In the genomic region with DNA sequence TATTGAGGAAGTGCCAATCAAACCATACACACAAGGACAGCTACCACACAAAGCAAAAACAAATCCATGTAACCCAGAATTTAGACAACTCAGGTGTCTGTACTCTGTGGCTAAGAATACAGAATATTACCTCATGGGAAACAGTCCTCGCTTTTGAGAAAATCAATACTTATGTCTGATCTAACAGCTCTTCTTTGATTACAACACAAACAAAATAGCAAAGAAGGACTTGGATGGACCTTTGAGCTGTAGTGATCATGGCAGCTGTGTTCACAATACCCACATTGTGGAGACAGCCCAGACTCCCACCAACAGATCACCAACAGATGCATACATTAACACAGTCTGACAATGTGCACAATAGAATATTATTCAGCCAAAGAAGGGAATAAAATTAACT, we compare ENCODE assay signal across 25 mouse cellular contexts. TPM values are rescaled to one million over a fixed set of nuclear protein-coding genes. Genes with fewer than 3 reads are reported as not detected.
DNase-seq lines count a peak whose midpoint lies in the region; ATAC-seq lines count a peak whose summit lies in the region.
"Had no signal": no experiment of that assay in that cellular context is flagged by ENCODE, and none has a peak within 500 bp of the region (broad histone marks: within the 10 kb centered on the region; RNA-seq: fewer than 3 reads in every experiment).

No protein-coding gene starts in this region.

- no peak overlapping the region for H3K4me3 ChIP-seq in hindbrain, embryonic 11.5 days (ENCODE audit: low read depth, low read length)
- H3K4me3 ChIP-seq in hindbrain, embryonic 13.5 days, result no peak overlapping the region
- H3K4me3 ChIP-seq in midbrain, embryonic 11.5 days (ENCODE audit: low read depth, low read length), result no peak overlapping the region
- H3K4me3 ChIP-seq in midbrain, embryonic 10.5 days, result no peak overlapping the region
- H3K4me3 ChIP-seq: embryonic facial prominence, embryonic 12.5 days; hindbrain, embryonic 12.5 days; layer of hippocampus, adult 2 months; myocyte had no signal

- H3K9me3 ChIP-seq in hindbrain, embryonic 11.5 days (ENCODE audit: control insufficient read depth, low read length), result no peaks in the 10 kb centered on the region
- H3K9me3 ChIP-seq in hindbrain, embryonic 13.5 days, result no peaks in the 10 kb centered on the region
- no peaks in the 10 kb centered on the region for H3K9me3 ChIP-seq in midbrain, embryonic 11.5 days (ENCODE audit: control insufficient read depth, low read length)
- H3K9me3 ChIP-seq in midbrain, embryonic 10.5 days (replicated peaks), result no peaks in the 10 kb centered on the region
- H3K9me3 ChIP-seq: embryonic facial prominence, embryonic 12.5 days; hindbrain, embryonic 12.5 days; megakaryocyte, embryonic 14.5 days had no signal

- H3K4me2 ChIP-seq in hindbrain, embryonic 11.5 days (replicated peaks; ENCODE audit: low read depth, low read length), result no peak overlapping the region
- H3K4me2 ChIP-seq in hindbrain, embryonic 13.5 days, result no peak overlapping the region
- H3K4me2 ChIP-seq in midbrain, embryonic 11.5 days, result no peak overlapping the region
- H3K4me2 ChIP-seq: embryonic facial prominence, embryonic 12.5 days; heart, embryonic 11.5 days; hindbrain, embryonic 12.5 days; lung, embryonic 14.5 days had no signal

- H3K27me3 ChIP-seq in hindbrain, embryonic 11.5 days (ENCODE audit: control insufficient read depth, insufficient read depth, low read length), result no peaks in the 10 kb centered on the region
- no peaks in the 10 kb centered on the region for H3K27me3 ChIP-seq in hindbrain, embryonic 13.5 days
- H3K27me3 ChIP-seq in midbrain, embryonic 11.5 days (ENCODE audit: control insufficient read depth, insufficient read depth, low read length), result no peaks in the 10 kb centered on the region
- H3K27me3 ChIP-seq in midbrain, embryonic 10.5 days (ENCODE audit: low read depth, poor library complexity, severe bottlenecking), result no peaks in the 10 kb centered on the region
- H3K27me3 ChIP-seq: embryonic facial prominence, embryonic 12.5 days; hindbrain, embryonic 12.5 days; megakaryocyte, embryonic 14.5 days had no signal

- whole genome bisulfite sequencing in hindbrain, embryonic 11.5 days, result 87% methylated on average over 1 of the region's 1 CpGs
- 83% methylated on average over 1 of the region's 1 CpGs for WGBS in hindbrain, embryonic 13.5 days
- 81% methylated on average over 1 of the region's 1 CpGs for WGBS in midbrain, embryonic 11.5 days
- 88% methylated on average over 1 of the region's 1 CpGs for WGBS in midbrain, embryonic 10.5 days

- no peak overlapping the region for H3K27ac ChIP-seq in hindbrain, embryonic 11.5 days (ENCODE audit: low read depth, low read length)
- no peak overlapping the region for H3K27ac ChIP-seq in hindbrain, embryonic 13.5 days
- no peak overlapping the region for H3K27ac ChIP-seq in midbrain, embryonic 11.5 days (ENCODE audit: low read depth, low read length)
- no peak overlapping the region for H3K27ac ChIP-seq in midbrain, embryonic 10.5 days (replicated peaks)
- H3K27ac ChIP-seq: embryonic facial prominence, embryonic 12.5 days; hindbrain, embryonic 12.5 days; layer of hippocampus, adult 2 months had no signal

- H3K9ac ChIP-seq in hindbrain, embryonic 11.5 days (ENCODE audit: low read depth, low read length), result no peak overlapping the region
- no peak overlapping the region for H3K9ac ChIP-seq in hindbrain, embryonic 13.5 days
- H3K9ac ChIP-seq in midbrain, embryonic 11.5 days (ENCODE audit: low read length), result no peak overlapping the region
- H3K9ac ChIP-seq: embryonic facial prominence, embryonic 12.5 days; forebrain, postnatal 0 days; hindbrain, embryonic 12.5 days; lung, embryonic 14.5 days had no signal

- peak; percentile 7 for DNase-seq in CD4-positive, CD25-positive, alpha-beta regulatory T cell, adult 2 months (ENCODE audit: low read depth, low spot score)
- DNase-seq in hindbrain, embryonic 11.5 days (ENCODE audit: low spot score), result no peak
- DNase-seq in midbrain, embryonic 11.5 days (ENCODE audit: low spot score, missing footprints), result no peak
- no peak for DNase-seq in midbrain, embryonic 10.5 days (ENCODE audit: low spot score)
- peak; percentile 28 for DNase-seq in naive thymus-derived CD4-positive, alpha-beta T cell, adult 2 months (ENCODE audit: low read depth)
- DNase-seq in layer of hippocampus, adult 8-10 months (ENCODE audit: low spot score in 2 of 2), result no peak
- DNase-seq: forebrain, postnatal 0 days; gastrocnemius, postnatal 36 days; kidney, adult 8-10 months; kidney, postnatal 14 days; lung, embryonic 14.5 days had no signal

- H3K36me3 ChIP-seq in hindbrain, embryonic 11.5 days (ENCODE audit: control insufficient read depth, insufficient read depth, low read length), result no peaks in the 10 kb centered on the region
- H3K36me3 ChIP-seq in hindbrain, embryonic 13.5 days, result no peaks in the 10 kb centered on the region
- no peaks in the 10 kb centered on the region for H3K36me3 ChIP-seq in midbrain, embryonic 11.5 days (ENCODE audit: control insufficient read depth, insufficient read depth, low read length)
- H3K36me3 ChIP-seq in midbrain, embryonic 10.5 days, result no peaks in the 10 kb centered on the region
- H3K36me3 ChIP-seq: embryonic facial prominence, embryonic 12.5 days; hindbrain, embryonic 12.5 days had no signal

- no peak for ATAC-seq in CD4-positive, CD25-positive, alpha-beta regulatory T cell, adult 4 months
- ATAC-seq in hindbrain, embryonic 11.5 days (ENCODE audit: low FRiP score), result peak; percentile 49; the same call in 1 of the 2 replicates
- no peak for ATAC-seq in hindbrain, embryonic 13.5 days (ENCODE audit: low FRiP score)
- 0 out of 2 replicates have a peak, but pooled peaks have one; percentile 22 for ATAC-seq in midbrain, embryonic 11.5 days (ENCODE audit: low FRiP score)
- ATAC-seq: forebrain, postnatal 0 days; inflammation-experienced regulatory T-cells, adult 6 months; midbrain, embryonic 16.5 days had no signal

- H3K4me1 ChIP-seq in hindbrain, embryonic 11.5 days (replicated peaks; ENCODE audit: control insufficient read depth, insufficient read depth, low read length), result no peaks in the 10 kb centered on the region
- H3K4me1 ChIP-seq in hindbrain, embryonic 13.5 days (replicated peaks), result no peaks in the 10 kb centered on the region
- no peaks in the 10 kb centered on the region for H3K4me1 ChIP-seq in midbrain, embryonic 11.5 days (ENCODE audit: control insufficient read depth, insufficient read depth, low read length)
- 0 out of 2 replicates have a peak, but pooled peaks cover 9% of the 10 kb centered on the region for H3K4me1 ChIP-seq in midbrain, embryonic 10.5 days
- H3K4me1 ChIP-seq: embryonic facial prominence, embryonic 12.5 days had no signal

RNA-seq across cellular contexts. Expression of gene Gm43302, which starts 1.0 kb away (rescaled TPM):
- polyA plus RNA-seq in CD4-positive, CD25-positive, alpha-beta regulatory T cell, adult 4 months (2017; shearing (Covaris generic)), result 1 to 10 TPM; 3.1 to 7.1 TPM
- polyA plus RNA-seq in hindbrain, embryonic 11.5 days (2014; fragmentation: Nextera tagmentation; extraction: Ambion mirVana), result 0.06 TPM in 1 of 2 replicates, not detected in the other
- 0.34 and 0.62 TPM in 2 replicates for polyA plus RNA-seq in hindbrain, embryonic 13.5 days (2015; fragmentation: Nextera tagmentation; extraction: Ambion mirVana)
- polyA plus RNA-seq in midbrain, embryonic 11.5 days (2014; fragmentation: Nextera tagmentation; extraction: Ambion mirVana), result not detected in 2 replicates
- 0.10 TPM in 1 of 2 replicates, not detected in the other for polyA plus RNA-seq in midbrain, embryonic 10.5 days (2016; fragmentation: Nextera tagmentation; extraction: Ambion mirVana)
- not detected for total RNA-seq in layer of hippocampus, adult 8-10 months (2022)
- total RNA-seq: adrenal gland, postnatal 36 days; forebrain, postnatal 0 days; layer of hippocampus, adult 2 months; left cerebral cortex, postnatal 36 days had no signal
- polyA plus RNA-seq: embryonic facial prominence, embryonic 12.5 days; forebrain, embryonic 11.5 days; forebrain, postnatal 0 days; heart, embryonic 11.5 days; neural tube, embryonic 14.5 days had no signal

RNA-seq across cellular contexts. Expression of gene Gbp6, which starts 1.0 kb away (rescaled TPM):
- polyA plus RNA-seq in CD4-positive, CD25-positive, alpha-beta regulatory T cell, adult 4 months (2017; shearing (Covaris generic)), result 100 to 1,000 TPM; 164 to 204 TPM
- polyA plus RNA-seq in hindbrain, embryonic 11.5 days (2014; fragmentation: Nextera tagmentation; extraction: Ambion mirVana), result 0.63 and 0.68 TPM in 2 replicates
- 3.9 and 4.1 TPM in 2 replicates for polyA plus RNA-seq in hindbrain, embryonic 13.5 days (2015; fragmentation: Nextera tagmentation; extraction: Ambion mirVana)
- 0.51 TPM in 1 of 2 replicates, not detected in the other for polyA plus RNA-seq in midbrain, embryonic 11.5 days (2014; fragmentation: Nextera tagmentation; extraction: Ambion mirVana)
- 0.17 and 0.30 TPM in 2 replicates for polyA plus RNA-seq in midbrain, embryonic 10.5 days (2016; fragmentation: Nextera tagmentation; extraction: Ambion mirVana)
- total RNA-seq in layer of hippocampus, adult 8-10 months (2022), result 1 to 10 TPM in 3 of 4 experiments, under 1 TPM in 1; 0.99 to 3.7 (median 2.3) TPM

RNA-seq across cellular contexts. Expression of gene Gbp10, which starts 53.2 kb away (rescaled TPM):
- polyA plus RNA-seq in CD4-positive, CD25-positive, alpha-beta regulatory T cell, adult 4 months (2017; shearing (Covaris generic)), result 10 to 100 TPM; 53.6 to 87.0 TPM
- polyA plus RNA-seq in hindbrain, embryonic 11.5 days (2014; fragmentation: Nextera tagmentation; extraction: Ambion mirVana), result 0.08 TPM in 1 of 2 replicates, not detected in the other
- 0.97 and 1.6 TPM in 2 replicates for polyA plus RNA-seq in hindbrain, embryonic 13.5 days (2015; fragmentation: Nextera tagmentation; extraction: Ambion mirVana)
- polyA plus RNA-seq in midbrain, embryonic 11.5 days (2014; fragmentation: Nextera tagmentation; extraction: Ambion mirVana), result 0.44 TPM in 1 of 2 replicates, not detected in the other
- polyA plus RNA-seq in midbrain, embryonic 10.5 days (2016; fragmentation: Nextera tagmentation; extraction: Ambion mirVana), result 0.11 and 0.30 TPM in 2 replicates
- under 1 TPM in 2 of 4 experiments, not detected in 2; 0.22 to 0.25 TPM for total RNA-seq in layer of hippocampus, adult 8-10 months (2022)
- total RNA-seq: layer of hippocampus, adult 2 months; left cerebral cortex, postnatal 36 days had no signal
- polyA plus RNA-seq: forebrain, embryonic 11.5 days; heart, embryonic 11.5 days; lung, embryonic 14.5 days; neural tube, embryonic 14.5 days had no signal

Comparison
In these comparisons a context has a peak if more than half of its experiments do, and no peak if none do; other contexts are left out.
1. ATAC-seq: peak in hindbrain, embryonic 11.5 days (single experiment) and midbrain, embryonic 11.5 days (single experiment); none in CD4-positive, CD25-positive, alpha-beta regulatory T cell, adult 4 months (single experiment) and hindbrain, embryonic 13.5 days (single experiment).
2. DNase-seq: peak in CD4-positive, CD25-positive, alpha-beta regulatory T cell, adult 2 months (single experiment) and naive thymus-derived CD4-positive, alpha-beta T cell, adult 2 months (single experiment); none in hindbrain, embryonic 11.5 days (single experiment), midbrain, embryonic 11.5 days (single experiment), midbrain, embryonic 10.5 days (single experiment) and layer of hippocampus, adult 8-10 months (0 of 2).
3. RNA of gene Gbp6, which starts 1.0 kb away (polyA plus RNA-seq): 164 to 204 TPM in CD4-positive, CD25-positive, alpha-beta regulatory T cell, adult 4 months; 3.9 to 4.1 TPM in hindbrain, embryonic 13.5 days, 0.63 to 0.68 TPM in hindbrain, embryonic 11.5 days, 0.51 TPM in midbrain, embryonic 11.5 days and 0.17 to 0.30 TPM in midbrain, embryonic 10.5 days; every median in the first group is over 10 times any median in the second.
4. RNA of gene Gbp10, which starts 53.2 kb away (polyA plus RNA-seq): 53.6 to 87.0 TPM in CD4-positive, CD25-positive, alpha-beta regulatory T cell, adult 4 months; 0.97 to 1.6 TPM in hindbrain, embryonic 13.5 days, 0.44 TPM in midbrain, embryonic 11.5 days, 0.11 to 0.30 TPM in midbrain, embryonic 10.5 days and 0.08 TPM in hindbrain, embryonic 11.5 days; every median in the first group is over 10 times any median in the second.